Mouse (Mus musculus): ENCODE data around the gene Ptprd.

DNA sequence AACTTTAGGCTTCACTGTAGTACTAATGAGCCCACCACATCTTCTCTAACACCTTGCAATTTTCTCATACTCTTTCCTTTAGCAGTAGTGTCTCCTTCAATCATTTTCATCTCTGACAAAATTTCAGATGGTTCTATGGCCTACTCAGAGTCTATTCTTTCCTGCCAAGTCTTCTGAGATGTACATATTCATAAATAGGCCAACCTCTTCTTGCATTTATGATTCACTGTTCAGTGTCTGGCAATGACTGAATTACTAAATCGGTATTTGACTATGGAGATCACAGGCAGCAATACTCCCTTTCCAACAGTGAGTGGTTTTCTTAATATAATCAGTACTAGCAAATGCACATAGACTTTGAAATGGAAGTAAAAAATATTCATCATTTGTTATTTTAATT lies 928.3 kb downstream of the Ptprd start:
- TF ChIP-seq FLI1 (IDR thresholded peaks at IDR 0.05; ENCODE audit: low read length) = no peak
- no peak for TF ChIP-seq GATA1 (IDR thresholded peaks at IDR 0.05; ENCODE audit: borderline replicate concordance, low read length)
